ENCODE assay signal across 9 mouse cellular contexts in genomic region chr4:128774467-128774866, GRCm38 (mm10). TPM values are rescaled to one million over a fixed set of nuclear protein-coding genes. Genes with fewer than 3 reads are reported as not detected.
DNase-seq lines count a peak whose midpoint lies in the region; ATAC-seq and TF ChIP-seq lines count a peak whose summit lies in the region.
"Had no signal": no experiment of that assay in that cellular context is flagged by ENCODE, and none has a peak within 500 bp of the region (broad histone marks: within the 10 kb centered on the region; RNA-seq: fewer than 3 reads in every experiment).

No protein-coding gene starts in this region.

- WGBS in hindbrain, embryonic 11.5 days, result 97% methylated on average over 9 of the region's 9 CpGs
- WGBS in hindbrain, embryonic 12.5 days, result 95% methylated on average over 9 of the region's 9 CpGs
- WGBS in olfactory bulb, adult 2 months, result 78% methylated on average over 9 of the region's 9 CpGs

- ATAC-seq in hindbrain, embryonic 11.5 days (ENCODE audit: low FRiP score), result no peak
- ATAC-seq in hindbrain, embryonic 12.5 days (ENCODE audit: low FRiP score), result no peak
- ATAC-seq in G1E (ENCODE audit: extremely low read depth, insufficient number of reproducible peaks, low FRiP score, poor library complexity, severe bottlenecking), result no peak

- H3K27me3 ChIP-seq in hindbrain, embryonic 11.5 days (ENCODE audit: control insufficient read depth, insufficient read depth, low read length), result no peaks in the 10 kb centered on the region
- H3K27me3 ChIP-seq in hindbrain, embryonic 12.5 days, result no peaks in the 10 kb centered on the region
- no peaks in the 10 kb centered on the region for H3K27me3 ChIP-seq in G1E (ENCODE audit: insufficient read depth, low read length)
- H3K27me3 ChIP-seq: liver, embryonic 15.5 days had no signal

- no peak for TF ChIP-seq POLR2A in olfactory bulb, adult 2 months (IDR thresholded peaks at IDR 0.05; ENCODE audit: insufficient read depth, low read depth, low read length)

- H3K9ac ChIP-seq in hindbrain, embryonic 11.5 days (ENCODE audit: low read depth, low read length), result no peak overlapping the region
- H3K9ac ChIP-seq in hindbrain, embryonic 12.5 days, result no peak overlapping the region
- H3K9ac ChIP-seq: liver, embryonic 15.5 days had no signal

- no peak overlapping the region for H3K27ac ChIP-seq in hindbrain, embryonic 11.5 days (ENCODE audit: low read depth, low read length)
- H3K27ac ChIP-seq in hindbrain, embryonic 12.5 days, result no peak overlapping the region
- no peak overlapping the region for H3K27ac ChIP-seq in olfactory bulb, adult 2 months (ENCODE audit: insufficient read depth, low read depth, low read length)
- H3K27ac ChIP-seq: liver, embryonic 15.5 days had no signal

- H3K9me3 ChIP-seq in hindbrain, embryonic 11.5 days (ENCODE audit: control insufficient read depth, low read length), result no peaks in the 10 kb centered on the region
- H3K9me3 ChIP-seq in hindbrain, embryonic 12.5 days (replicated peaks), result no peaks in the 10 kb centered on the region
- H3K9me3 ChIP-seq in G1E (replicated peaks), result no peaks in the 10 kb centered on the region
- H3K9me3 ChIP-seq: liver, embryonic 15.5 days had no signal

- H3K36me3 ChIP-seq in hindbrain, embryonic 11.5 days (ENCODE audit: control insufficient read depth, insufficient read depth, low read length), result peaks cover 29% of the 10 kb centered on the region
- H3K36me3 ChIP-seq in hindbrain, embryonic 12.5 days, result peaks cover 71% of the 10 kb centered on the region
- H3K36me3 ChIP-seq in G1E (replicated peaks), result peaks cover 63% of the 10 kb centered on the region

- no peak overlapping the region for H3K4me2 ChIP-seq in hindbrain, embryonic 11.5 days (replicated peaks; ENCODE audit: low read depth, low read length)
- no peak overlapping the region for H3K4me2 ChIP-seq in hindbrain, embryonic 12.5 days (replicated peaks)
- H3K4me2 ChIP-seq: liver, embryonic 15.5 days had no signal

- H3K4me3 ChIP-seq in hindbrain, embryonic 11.5 days (ENCODE audit: low read depth, low read length), result no peak overlapping the region
- no peak overlapping the region for H3K4me3 ChIP-seq in hindbrain, embryonic 12.5 days
- H3K4me3 ChIP-seq in G1E (ENCODE audit: low read depth, low read length), result no peak overlapping the region
- H3K4me3 ChIP-seq in olfactory bulb, adult 2 months (ENCODE audit: insufficient read depth, low read depth, low read length), result no peak overlapping the region
- H3K4me3 ChIP-seq: liver, embryonic 15.5 days had no signal

- no peaks in the 10 kb centered on the region for H3K4me1 ChIP-seq in hindbrain, embryonic 11.5 days (replicated peaks; ENCODE audit: control insufficient read depth, insufficient read depth, low read length)
- H3K4me1 ChIP-seq in hindbrain, embryonic 12.5 days, result 0 out of 2 replicates have a peak, but pooled peaks cover 8% of the 10 kb centered on the region
- H3K4me1 ChIP-seq in G1E (ENCODE audit: insufficient read depth, low read depth, low read length), result peaks cover 2% of the 10 kb centered on the region; the same call in 1 of the 2 replicates
- H3K4me1 ChIP-seq in olfactory bulb, adult 2 months (ENCODE audit: control insufficient read depth, insufficient read depth, low read length), result 0 out of 2 replicates have a peak, but pooled peaks cover 3% of the 10 kb centered on the region

- peak; percentile 59 for TF ChIP-seq CTCF in G1E (IDR thresholded peaks at IDR 0.05; ENCODE audit: low read depth, low read length)
- TF ChIP-seq CTCF in olfactory bulb, adult 2 months (IDR thresholded peaks at IDR 0.05; ENCODE audit: insufficient read depth, low read depth, low read length), result peak; percentile 36; the same call in 1 of the 2 replicates

- intact Hi-C loops in left cerebral cortex, postnatal 14 days (cut with DNase I), result loop anchor here (10.0 kb wide), 1 partner anchor 160 kb away; the partner anchor contains the start of genes Tlr12 and Zscan20

- DNase-seq in hindbrain, embryonic 11.5 days (ENCODE audit: low spot score), result peak; percentile 68
- DNase-seq in 416B (ENCODE audit: low read depth) (peak; percentile 26), G1E (ENCODE audit: low spot score) (no peak), adipocyte (ENCODE audit: low spot score) (no peak)
- DNase-seq in cerebellum, postnatal 25 days, result peak; percentile 73 to 80
- peak; percentile 48 to 68 for DNase-seq in left cerebral cortex, postnatal 14 days (ENCODE audit: low spot score in 2 of 2)

RNA-seq across cellular contexts. Expression of gene A3galt2, which starts 19.3 kb away (rescaled TPM):
- polyA plus RNA-seq in hindbrain, embryonic 11.5 days (2014; fragmentation: Nextera tagmentation; extraction: Ambion mirVana), result 0.42 and 0.51 TPM in 2 replicates
- polyA plus RNA-seq in hindbrain, embryonic 12.5 days (2016; fragmentation: Nextera tagmentation; extraction: Ambion mirVana), result 0.50 and 0.79 TPM in 2 replicates
- not detected in 2 replicates for total RNA-seq in G1E (2014; fragmentation: Nextera tagmentation)
- 0.12 and 0.16 TPM in 2 replicates for total RNA-seq in G1E (2017)
- polyA plus RNA-seq in G1E (2012), result not detected in 2 replicates
- total RNA-seq in left cerebral cortex, postnatal 14 days (2021), result under 1 TPM; 0.42 to 0.75 TPM
- not detected in 2 replicates for polyA plus RNA-seq in olfactory bulb, adult 2 months (2012; ENCODE audit: insufficient read depth, insufficient read length, low replicate concordance, missing spikeins)
- polyA plus RNA-seq: liver, embryonic 15.5 days had no signal

RNA-seq across cellular contexts. Expression of gene Zfp362, which starts 31.4 kb away (rescaled TPM):
- 29.5 and 30.4 TPM in 2 replicates for polyA plus RNA-seq in hindbrain, embryonic 11.5 days (2014; fragmentation: Nextera tagmentation; extraction: Ambion mirVana)
- 44.3 and 44.7 TPM in 2 replicates for polyA plus RNA-seq in hindbrain, embryonic 12.5 days (2016; fragmentation: Nextera tagmentation; extraction: Ambion mirVana)
- total RNA-seq in G1E (2014; fragmentation: Nextera tagmentation), result 26.6 and 39.5 TPM in 2 replicates
- 1.6 and 2.2 TPM in 2 replicates for total RNA-seq in G1E (2017)
- 70.0 and 73.8 TPM in 2 replicates for polyA plus RNA-seq in G1E (2012)
- 10 to 100 TPM; 37.9 to 39.1 TPM for total RNA-seq in left cerebral cortex, postnatal 14 days (2021)
- not detected in 2 replicates for polyA plus RNA-seq in olfactory bulb, adult 2 months (2012; ENCODE audit: insufficient read depth, insufficient read length, low replicate concordance, missing spikeins)

Comparison
In these comparisons a context has a peak if more than half of its experiments do, and no peak if none do; other contexts are left out.
1. DNase-seq: peak in hindbrain, embryonic 11.5 days (single experiment), 416B (single experiment), cerebellum, postnatal 25 days (2 of 2) and left cerebral cortex, postnatal 14 days (2 of 2); none in G1E (single experiment) and adipocyte (single experiment).